In the genomic region with DNA sequence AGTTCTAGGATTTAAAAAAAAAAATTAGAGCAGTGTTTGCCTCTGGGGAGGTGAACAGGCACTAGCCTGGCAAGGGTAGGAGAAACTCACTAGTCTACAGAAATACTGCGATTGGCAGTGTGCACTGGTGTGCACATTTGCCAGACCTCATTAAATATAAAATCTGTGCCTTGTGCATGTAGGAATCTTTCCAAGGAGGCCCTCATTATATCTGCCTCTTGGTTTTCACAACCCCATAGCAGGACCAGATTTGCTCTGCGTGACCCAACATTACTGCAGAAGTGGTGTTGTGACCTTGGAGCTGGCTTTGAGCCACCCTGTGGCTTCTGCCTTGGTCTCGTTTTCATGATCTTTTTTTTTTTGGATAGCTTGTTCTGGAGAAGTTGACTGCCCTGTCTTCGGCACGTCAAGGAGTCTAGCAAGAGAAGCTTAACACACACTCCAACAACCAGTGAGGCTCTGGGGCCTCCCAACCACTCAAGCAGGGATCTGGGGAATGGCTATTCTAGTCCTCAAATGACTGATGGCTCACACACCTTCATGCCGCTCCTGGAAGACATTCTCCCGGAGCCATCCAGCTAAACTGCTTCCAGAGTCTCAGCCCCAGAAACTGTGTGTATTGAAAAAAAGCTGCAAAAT, we compare ENCODE assay signal across 18 mouse cellular contexts.
DNase-seq lines count a peak whose midpoint lies in the region; ATAC-seq and TF ChIP-seq lines count a peak whose summit lies in the region.
"Had no signal": no experiment of that assay in that cellular context is flagged by ENCODE, and none has a peak within 500 bp of the region (broad histone marks: within the 10 kb centered on the region; RNA-seq: fewer than 3 reads in every experiment).

No protein-coding gene starts in this region.

- H3K27ac ChIP-seq in forebrain, embryonic 13.5 days: peak overlapping the region; percentile 44
- no peak overlapping the region for H3K27ac ChIP-seq in forebrain, embryonic 12.5 days
- peak overlapping the region; percentile 7; the same call in 1 of the 2 replicates for H3K27ac ChIP-seq in limb, embryonic 13.5 days
- H3K27ac ChIP-seq in limb, embryonic 10.5 days: no peak overlapping the region
- no peak overlapping the region for H3K27ac ChIP-seq in limb, embryonic 14.5 days (replicated peaks; ENCODE audit: low read depth, low read length)
- H3K27ac ChIP-seq: gastrocnemius, adult 2 months; hindbrain, embryonic 10.5 days; kidney, postnatal 0 days; liver, embryonic 13.5 days; neural tube, embryonic 12.5 days had no signal

- no peaks in the 10 kb centered on the region for H3K27me3 ChIP-seq in forebrain, embryonic 13.5 days
- no peaks in the 10 kb centered on the region for H3K27me3 ChIP-seq in forebrain, embryonic 12.5 days
- no peaks in the 10 kb centered on the region for H3K27me3 ChIP-seq in limb, embryonic 13.5 days
- H3K27me3 ChIP-seq in limb, embryonic 10.5 days (ENCODE audit: low read depth, poor library complexity, severe bottlenecking): no peaks in the 10 kb centered on the region
- H3K27me3 ChIP-seq in limb, embryonic 14.5 days (ENCODE audit: control insufficient read depth, insufficient read depth, low read length): no peaks in the 10 kb centered on the region
- H3K27me3 ChIP-seq: heart, embryonic 12.5 days; liver, embryonic 13.5 days; neural tube, embryonic 12.5 days had no signal

- no peak overlapping the region for H3K4me2 ChIP-seq in forebrain, embryonic 13.5 days
- no peak overlapping the region for H3K4me2 ChIP-seq in forebrain, embryonic 12.5 days
- no peak overlapping the region for H3K4me2 ChIP-seq in limb, embryonic 13.5 days (replicated peaks)
- H3K4me2 ChIP-seq in limb, embryonic 14.5 days (replicated peaks; ENCODE audit: low read depth, low read length, severe bottlenecking): no peak overlapping the region
- H3K4me2 ChIP-seq: heart, embryonic 12.5 days; liver, embryonic 13.5 days; midbrain, embryonic 11.5 days; neural tube, embryonic 12.5 days had no signal

- H3K9ac ChIP-seq in forebrain, embryonic 13.5 days: no peak overlapping the region
- no peak overlapping the region for H3K9ac ChIP-seq in forebrain, embryonic 12.5 days
- no peak overlapping the region for H3K9ac ChIP-seq in limb, embryonic 13.5 days
- no peak overlapping the region for H3K9ac ChIP-seq in limb, embryonic 14.5 days (ENCODE audit: low read depth, low read length, severe bottlenecking)
- H3K9ac ChIP-seq: heart, embryonic 12.5 days; liver, embryonic 13.5 days; neural tube, embryonic 12.5 days had no signal

- no peak for DNase-seq in limb, embryonic 10.5 days (ENCODE audit: low spot score)
- peak; percentile 34 for DNase-seq in cerebellum, adult 8-10 months
- DNase-seq in limb, embryonic 14.5 days (ENCODE audit: low spot score): peak; percentile 28
- no peak for DNase-seq in natural killer cell, adult 2 months (ENCODE audit: low spot score in 2 of 2)
- DNase-seq: gastrocnemius, adult 2 months; liver, embryonic 13.5 days; lung, postnatal 14 days; thymus, postnatal 36 days had no signal

- peak; percentile 85 for ATAC-seq in forebrain, embryonic 13.5 days
- ATAC-seq in forebrain, embryonic 12.5 days (ENCODE audit: low FRiP score): no peak
- ATAC-seq in limb, embryonic 13.5 days (ENCODE audit: low FRiP score, low read depth): peak; percentile 71
- peak; percentile 26; the same call in 1 of the 2 replicates for ATAC-seq in limb, embryonic 14.5 days (ENCODE audit: low FRiP score, low read depth)
- no peak for ATAC-seq in activated CD4-positive, CD25-positive, alpha-beta regulatory T cell, adult 4 months

- 87% methylated on average over 7 of the region's 7 CpGs for WGBS in forebrain, embryonic 13.5 days
- 89% methylated on average over 7 of the region's 7 CpGs for WGBS in forebrain, embryonic 12.5 days
- WGBS in limb, embryonic 13.5 days: 62% methylated on average over 7 of the region's 7 CpGs
- WGBS in limb, embryonic 10.5 days: 94% methylated on average over 7 of the region's 7 CpGs
- 53% methylated on average over 7 of the region's 7 CpGs for WGBS in limb, embryonic 14.5 days

- H3K4me3 ChIP-seq in forebrain, embryonic 13.5 days: no peak overlapping the region
- no peak overlapping the region for H3K4me3 ChIP-seq in forebrain, embryonic 12.5 days (replicated peaks)
- no peak overlapping the region for H3K4me3 ChIP-seq in limb, embryonic 13.5 days
- no peak overlapping the region for H3K4me3 ChIP-seq in limb, embryonic 10.5 days
- no peak overlapping the region for H3K4me3 ChIP-seq in limb, embryonic 14.5 days (replicated peaks; ENCODE audit: low read length)
- H3K4me3 ChIP-seq: gastrocnemius, adult 2 months; heart, embryonic 12.5 days; hindbrain, embryonic 10.5 days; liver, embryonic 13.5 days; neural tube, embryonic 12.5 days had no signal

- no peak for TF ChIP-seq POLR2A in limb, embryonic 14.5 days (IDR thresholded peaks at IDR 0.05; ENCODE audit: borderline replicate concordance, extremely low read depth, insufficient read depth, insufficient read length)

- H3K9me3 ChIP-seq in forebrain, embryonic 13.5 days (replicated peaks): peaks cover 8% of the 10 kb centered on the region
- 0 out of 2 replicates have a peak, but pooled peaks cover 5% of the 10 kb centered on the region for H3K9me3 ChIP-seq in forebrain, embryonic 12.5 days
- no peaks in the 10 kb centered on the region for H3K9me3 ChIP-seq in limb, embryonic 13.5 days
- H3K9me3 ChIP-seq in limb, embryonic 10.5 days (replicated peaks): no peaks in the 10 kb centered on the region
- no peaks in the 10 kb centered on the region for H3K9me3 ChIP-seq in limb, embryonic 14.5 days (ENCODE audit: control insufficient read depth, low read length)
- H3K9me3 ChIP-seq: liver, embryonic 13.5 days had no signal

- H3K36me3 ChIP-seq in forebrain, embryonic 13.5 days (ENCODE audit: poor library complexity, severe bottlenecking): no peaks in the 10 kb centered on the region
- H3K36me3 ChIP-seq in forebrain, embryonic 12.5 days (replicated peaks): no peaks in the 10 kb centered on the region
- H3K36me3 ChIP-seq in limb, embryonic 13.5 days: no peaks in the 10 kb centered on the region
- H3K36me3 ChIP-seq in limb, embryonic 10.5 days: no peaks in the 10 kb centered on the region
- no peaks in the 10 kb centered on the region for H3K36me3 ChIP-seq in limb, embryonic 14.5 days (ENCODE audit: control insufficient read depth, insufficient read depth, low read length)
- H3K36me3 ChIP-seq: G1E; heart, embryonic 12.5 days; hindbrain, embryonic 10.5 days; liver, embryonic 13.5 days; neural tube, embryonic 12.5 days had no signal

- no peaks in the 10 kb centered on the region for H3K4me1 ChIP-seq in forebrain, embryonic 13.5 days
- H3K4me1 ChIP-seq in forebrain, embryonic 12.5 days: no peaks in the 10 kb centered on the region
- H3K4me1 ChIP-seq in limb, embryonic 13.5 days: peaks cover 6% of the 10 kb centered on the region; the same call in 1 of the 2 replicates
- H3K4me1 ChIP-seq in limb, embryonic 10.5 days: no peaks in the 10 kb centered on the region
- H3K4me1 ChIP-seq in limb, embryonic 14.5 days (ENCODE audit: control insufficient read depth, insufficient read depth, low read length): no peaks in the 10 kb centered on the region
- H3K4me1 ChIP-seq: heart, embryonic 12.5 days; hindbrain, embryonic 10.5 days; liver, embryonic 13.5 days; neural tube, embryonic 12.5 days had no signal

Comparison
In these comparisons a context has a peak if more than half of its experiments do, and no peak if none do; other contexts are left out.
1. ATAC-seq: peak in forebrain, embryonic 13.5 days (single experiment), limb, embryonic 13.5 days (single experiment) and limb, embryonic 14.5 days (single experiment); none in forebrain, embryonic 12.5 days (single experiment) and activated CD4-positive, CD25-positive, alpha-beta regulatory T cell, adult 4 months (single experiment).
2. H3K27ac ChIP-seq: peak in forebrain, embryonic 13.5 days (single experiment) and limb, embryonic 13.5 days (single experiment); none in forebrain, embryonic 12.5 days (single experiment), limb, embryonic 10.5 days (single experiment) and limb, embryonic 14.5 days (single experiment).
3. DNase-seq: peak in cerebellum, adult 8-10 months (single experiment) and limb, embryonic 14.5 days (single experiment); none in limb, embryonic 10.5 days (single experiment) and natural killer cell, adult 2 months (0 of 2).